Mouse (Mus musculus): ENCODE data around the gene Dusp14. TPM values are rescaled to one million over a fixed set of nuclear protein-coding genes. Genes with fewer than 3 reads are reported as not detected.

Dusp14 gene
- 22.9 and 28.1 TPM in 2 replicates for polyA plus RNA-seq (2015; fragmentation: Nextera tagmentation; extraction: Ambion mirVana)

- H3K9ac ChIP-seq, result peak within 1 kb of the TSS; percentile 69
- H3K4me1 ChIP-seq, result peaks cover 43% of the 10 kb centered on the region
- no peaks in the 10 kb centered on the region for H3K36me3 ChIP-seq
- H3K27me3 ChIP-seq, result peaks cover 10% of the 10 kb centered on the region
- no peak for ATAC-seq (ENCODE audit: insufficient number of reproducible peaks, low FRiP score, low TSS enrichment, low read depth)
- H3K4me3 ChIP-seq, result peak within 1 kb of the TSS; percentile 67
- H3K27ac ChIP-seq, result peak within 1 kb of the TSS; percentile 67
- WGBS, result 18% methylated on average over 11 of the region's 11 CpGs
- H3K4me2 ChIP-seq, result peak within 1 kb of the TSS; percentile 80
- no peaks in the 10 kb centered on the region for H3K9me3 ChIP-seq
These were observed at the start of gene Dusp14 for GRCm38 (mm10) chr11:84069034-84069370. Gene Dusp14, minus strand, starts transcription at chr11:84069261.

DNA sequence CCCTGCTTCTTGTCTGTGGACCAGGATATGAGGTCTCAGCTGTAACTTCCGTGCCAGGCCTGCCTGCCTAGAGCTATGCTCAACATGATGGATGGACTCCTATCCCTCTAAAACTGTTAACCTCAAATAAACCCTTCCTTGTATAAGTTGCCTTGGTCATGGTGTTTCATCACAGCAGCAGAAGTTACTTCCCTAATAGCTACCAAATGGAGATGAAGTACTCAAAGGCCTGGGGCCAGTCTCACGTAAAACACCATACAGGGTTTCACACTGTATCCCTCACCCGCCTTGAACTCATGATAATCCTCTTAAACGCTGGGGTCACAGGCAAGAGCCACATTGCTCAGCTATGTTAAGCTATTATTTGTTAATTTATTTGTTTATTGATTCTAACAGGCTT, 48.4 kb upstream of the Dusp14 start:
- no peaks in the 10 kb centered on the region for H3K4me1 ChIP-seq
- no peak overlapping the region for H3K4me3 ChIP-seq
- no peak overlapping the region for H3K4me2 ChIP-seq
- H3K9me3 ChIP-seq, result no peaks in the 10 kb centered on the region
- H3K27ac ChIP-seq, result no peak overlapping the region
- H3K9ac ChIP-seq, result no peak overlapping the region
- ATAC-seq (ENCODE audit: insufficient number of reproducible peaks, low FRiP score, low TSS enrichment, low read depth), result no peak
- H3K36me3 ChIP-seq, result peaks cover 77% of the 10 kb centered on the region
- WGBS, result 70% methylated on average over 4 of the region's 4 CpGs
- H3K27me3 ChIP-seq, result no peaks in the 10 kb centered on the region

DNA sequence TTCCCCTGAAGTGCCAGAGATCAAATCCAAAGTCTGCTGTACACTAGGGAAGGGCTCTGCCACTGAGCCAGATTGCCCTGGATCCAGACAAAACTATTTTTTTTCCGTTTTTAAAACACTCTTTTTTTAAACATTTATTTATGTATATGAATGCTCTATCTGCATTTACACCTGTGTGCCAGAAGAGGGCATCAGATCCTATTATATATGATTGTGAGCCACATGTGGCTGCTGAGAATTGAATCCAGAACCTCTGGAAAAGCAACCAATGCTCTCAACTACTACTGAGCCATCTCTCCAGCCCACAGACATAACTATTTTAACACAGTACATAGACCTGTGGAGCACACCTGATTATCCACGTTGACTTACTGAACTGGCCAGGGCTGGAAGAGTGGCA, 47.2 kb upstream of the Dusp14 start:
- Histone ChIP-seq H3K9ac (no peak overlapping the region), H3K27me3 (no peaks in the 10 kb centered on the region)
- WGBS, result 73% methylated on average over 2 of the region's 2 CpGs

DNA sequence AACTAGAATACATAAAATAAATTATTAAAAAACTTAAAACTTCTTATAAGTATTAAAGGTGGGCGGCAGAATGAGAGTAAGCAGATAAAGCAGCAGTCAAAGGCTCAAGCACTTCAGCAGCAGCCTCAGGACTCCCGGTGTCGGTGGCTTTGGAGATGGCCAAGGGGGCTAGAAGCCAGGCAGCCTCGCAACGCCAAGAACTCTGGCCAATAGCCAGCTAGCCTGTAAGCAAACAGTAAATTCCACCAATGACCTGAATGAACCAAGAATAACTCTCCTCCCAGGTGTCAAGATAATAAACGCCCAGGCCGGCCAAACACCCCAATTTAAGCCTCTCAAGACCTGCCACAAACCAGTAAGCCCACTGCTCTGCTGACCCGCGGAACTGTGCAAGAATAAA, 46.6 kb upstream of the Dusp14 start:
- 73% methylated on average over 9 of the region's 9 CpGs for WGBS
- peaks cover 67% of the 10 kb centered on the region for H3K36me3 ChIP-seq

More for the DNA sequence above, 47.2 kb upstream of the Dusp14 start:
- H3K9me3 ChIP-seq, result no peaks in the 10 kb centered on the region
- peaks cover 69% of the 10 kb centered on the region for H3K36me3 ChIP-seq
- ATAC-seq (ENCODE audit: insufficient number of reproducible peaks, low FRiP score, low TSS enrichment, low read depth), result no peak
- no peak overlapping the region for H3K4me3 ChIP-seq
- H3K27ac ChIP-seq, result no peak overlapping the region
- no peaks in the 10 kb centered on the region for H3K4me1 ChIP-seq
- no peak overlapping the region for H3K4me2 ChIP-seq

DNA sequence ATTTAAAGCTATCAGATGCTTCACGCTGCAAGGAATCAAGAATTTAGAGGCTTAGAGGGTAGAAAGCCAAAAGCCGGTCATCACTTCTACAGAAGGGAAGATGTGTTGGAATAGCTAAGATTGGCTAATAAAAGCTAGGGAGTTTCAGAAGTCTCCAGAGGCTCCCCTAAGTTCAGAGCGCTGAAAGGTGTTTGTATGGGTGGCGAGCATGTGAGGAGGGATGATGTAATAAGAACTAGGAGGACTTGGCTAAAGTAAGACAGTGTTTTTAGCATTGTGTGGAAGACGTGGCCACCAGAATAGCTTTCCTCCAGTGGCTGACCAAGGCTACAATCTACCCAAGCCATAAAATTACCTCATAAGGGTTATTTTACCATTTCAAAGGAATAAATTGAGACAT, 44.6 kb upstream of the Dusp14 start:
- H3K9ac ChIP-seq, result no peak overlapping the region
- H3K4me1 ChIP-seq, result no peaks in the 10 kb centered on the region
- WGBS, result 82% methylated on average over 5 of the region's 5 CpGs
- no peak overlapping the region for H3K4me2 ChIP-seq
- no peak overlapping the region for H3K4me3 ChIP-seq
- no peak for ATAC-seq (ENCODE audit: insufficient number of reproducible peaks, low FRiP score, low TSS enrichment, low read depth)
- no peak overlapping the region for H3K27ac ChIP-seq
- no peaks in the 10 kb centered on the region for H3K9me3 ChIP-seq
- peaks cover 60% of the 10 kb centered on the region for H3K36me3 ChIP-seq
- H3K27me3 ChIP-seq, result no peaks in the 10 kb centered on the region

More for the DNA sequence above, 46.6 kb upstream of the Dusp14 start:
- no peak for ATAC-seq (ENCODE audit: insufficient number of reproducible peaks, low FRiP score, low TSS enrichment, low read depth)
- H3K4me3 ChIP-seq, result no peak overlapping the region
- no peaks in the 10 kb centered on the region for H3K4me1 ChIP-seq
- no peak overlapping the region for H3K9ac ChIP-seq
- H3K4me2 ChIP-seq, result no peak overlapping the region
- H3K27me3 ChIP-seq, result no peaks in the 10 kb centered on the region
- no peaks in the 10 kb centered on the region for H3K9me3 ChIP-seq
- H3K27ac ChIP-seq, result no peak overlapping the region

- no peak overlapping the region for H3K4me2 ChIP-seq
- H3K9me3 ChIP-seq, result no peaks in the 10 kb centered on the region
- H3K4me3 ChIP-seq, result no peak overlapping the region
- no peaks in the 10 kb centered on the region for H3K4me1 ChIP-seq
- H3K36me3 ChIP-seq, result peaks cover 81% of the 10 kb centered on the region
- 51% methylated on average over 2 of the region's 2 CpGs for WGBS
- no peak for ATAC-seq (ENCODE audit: insufficient number of reproducible peaks, low FRiP score, low TSS enrichment, low read depth)
- H3K27me3 ChIP-seq, result no peaks in the 10 kb centered on the region
- H3K9ac ChIP-seq, result no peak overlapping the region
- H3K27ac ChIP-seq, result no peak overlapping the region
These were observed 38.1 kb upstream of the Dusp14 start for GRCm38 (mm10) chr11:84107137-84107536.

DNA sequence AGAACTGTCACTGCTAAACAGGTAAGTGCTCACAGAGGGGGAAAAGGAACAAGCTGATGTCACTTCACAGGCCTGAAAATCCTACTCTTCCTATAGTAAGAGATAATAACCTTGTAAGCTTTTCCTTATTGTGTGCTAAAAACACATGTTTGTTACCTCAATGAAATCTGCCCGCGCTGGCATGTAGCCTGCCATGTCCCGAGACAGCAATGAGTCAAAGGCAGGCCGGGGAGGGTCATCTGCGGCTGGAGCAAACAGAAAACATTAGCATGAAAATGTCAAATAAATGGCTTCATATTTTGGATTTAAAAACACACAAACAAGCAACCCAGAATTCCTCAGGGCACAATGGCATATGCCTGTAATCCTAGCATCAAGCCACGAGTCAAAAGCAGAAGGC, 35.0 kb upstream of the Dusp14 start:
- 91% methylated on average over 6 of the region's 6 CpGs for WGBS
- 0 out of 2 replicates have a peak, but pooled peaks cover 3% of the 10 kb centered on the region for H3K4me1 ChIP-seq
- no peak overlapping the region for H3K27ac ChIP-seq
- H3K36me3 ChIP-seq, result peaks cover 80% of the 10 kb centered on the region
- no peaks in the 10 kb centered on the region for H3K9me3 ChIP-seq
- no peak overlapping the region for H3K4me3 ChIP-seq
- ATAC-seq (ENCODE audit: insufficient number of reproducible peaks, low FRiP score, low TSS enrichment, low read depth), result no peak
- H3K27me3 ChIP-seq, result no peaks in the 10 kb centered on the region
- H3K9ac ChIP-seq, result no peak overlapping the region
- no peak overlapping the region for H3K4me2 ChIP-seq

- H3K27me3 ChIP-seq, result no peaks in the 10 kb centered on the region
- H3K4me1 ChIP-seq, result 0 out of 2 replicates have a peak, but pooled peaks cover 3% of the 10 kb centered on the region
- ATAC-seq (ENCODE audit: insufficient number of reproducible peaks, low FRiP score, low TSS enrichment, low read depth), result no peak
These were observed 32.1 kb upstream of the Dusp14 start for GRCm38 (mm10) chr11:84101182-84101581.

DNA sequence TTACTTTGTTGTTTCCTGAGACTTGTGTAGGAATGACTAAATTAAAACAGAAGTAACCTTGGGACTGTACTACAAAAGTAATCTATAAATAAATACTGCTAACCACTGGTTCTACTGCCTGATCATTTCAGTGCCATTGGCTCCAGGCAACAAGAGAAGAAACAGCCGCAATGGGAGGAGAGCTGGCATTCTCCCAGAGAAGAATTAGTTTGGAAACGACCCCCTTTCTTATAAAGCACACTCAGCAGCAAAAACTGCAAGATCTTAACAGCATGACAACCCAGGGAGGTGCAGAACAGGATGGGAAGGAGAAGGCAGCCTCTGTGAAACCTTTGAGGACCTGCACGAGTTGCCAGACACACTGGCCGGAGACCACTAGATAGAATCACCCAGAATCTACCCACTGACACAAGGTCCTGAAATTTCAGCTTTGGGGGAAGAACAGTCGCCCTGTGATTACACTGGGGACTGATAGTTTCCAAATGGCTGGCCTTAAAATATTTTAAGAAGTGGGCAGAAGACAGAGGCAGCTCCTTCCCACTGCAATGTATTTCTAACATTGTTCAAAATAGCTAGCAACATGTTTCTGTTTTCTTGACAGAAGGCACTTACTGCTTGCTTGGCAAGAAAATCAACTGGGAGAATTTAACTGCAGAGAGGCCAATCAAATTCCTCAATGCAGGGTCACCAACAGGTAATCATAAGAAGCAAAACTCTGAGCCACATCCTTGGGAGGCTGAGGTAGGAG, 28.4 kb upstream of the Dusp14 start:
- no peak overlapping the region for H3K9ac ChIP-seq
- 62% methylated on average over 5 of the region's 5 CpGs for WGBS
- no peak overlapping the region for H3K4me2 ChIP-seq
- ATAC-seq (ENCODE audit: insufficient number of reproducible peaks, low FRiP score, low TSS enrichment, low read depth), result no peak
- no peak overlapping the region for H3K27ac ChIP-seq
- no peak overlapping the region for H3K4me3 ChIP-seq
- H3K27me3 ChIP-seq, result no peaks in the 10 kb centered on the region
- no peaks in the 10 kb centered on the region for H3K9me3 ChIP-seq
- H3K4me1 ChIP-seq, result 0 out of 2 replicates have a peak, but pooled peaks cover 3% of the 10 kb centered on the region
- peaks cover 50% of the 10 kb centered on the region for H3K36me3 ChIP-seq

More at GRCm38 (mm10) chr11:84101182-84101581, 32.1 kb upstream of the Dusp14 start:
- H3K27ac ChIP-seq, result peak overlapping the region; percentile 50
- H3K4me2 ChIP-seq, result no peak overlapping the region
- no peak overlapping the region for H3K4me3 ChIP-seq
- H3K36me3 ChIP-seq, result peaks cover 70% of the 10 kb centered on the region
- no peaks in the 10 kb centered on the region for H3K9me3 ChIP-seq
- no peak overlapping the region for H3K9ac ChIP-seq

GRCm38 (mm10) chr11:84095084-84095483, 26.0 kb upstream of the Dusp14 start:
- 84% methylated on average over 4 of the region's 4 CpGs for WGBS
- Histone ChIP-seq H3K4me1 (no peaks in the 10 kb centered on the region), H3K27me3 (no peaks in the 10 kb centered on the region), H3K9me3 (no peaks in the 10 kb centered on the region), H3K4me2 (no peak overlapping the region), H3K9ac (no peak overlapping the region), H3K4me3 (no peak overlapping the region), H3K27ac (no peak overlapping the region), H3K36me3 (peaks cover 47% of the 10 kb centered on the region)
- no peak for ATAC-seq (ENCODE audit: insufficient number of reproducible peaks, low FRiP score, low TSS enrichment, low read depth)

- Histone ChIP-seq H3K9ac (no peak overlapping the region), H3K27me3 (no peaks in the 10 kb centered on the region), H3K4me2 (no peak overlapping the region), H3K36me3 (peaks cover 56% of the 10 kb centered on the region), H3K9me3 (no peaks in the 10 kb centered on the region), H3K4me3 (no peak overlapping the region), H3K27ac (no peak overlapping the region), H3K4me1 (no peaks in the 10 kb centered on the region)
- WGBS, result 88% methylated on average over 8 of the region's 8 CpGs
- no peak for ATAC-seq (ENCODE audit: insufficient number of reproducible peaks, low FRiP score, low TSS enrichment, low read depth)
These were observed 21.5 kb upstream of the Dusp14 start for GRCm38 (mm10) chr11:84090572-84090971.

GRCm38 (mm10) chr11:84081901-84082300, 12.8 kb upstream of the Dusp14 start:
- Histone ChIP-seq H3K4me2 (no peak overlapping the region), H3K9ac (no peak overlapping the region), H3K9me3 (no peaks in the 10 kb centered on the region), H3K27ac (no peak overlapping the region), H3K4me1 (peaks cover 6% of the 10 kb centered on the region), H3K36me3 (peaks cover 50% of the 10 kb centered on the region), H3K27me3 (no peaks in the 10 kb centered on the region), H3K4me3 (no peak overlapping the region)
- no peak for ATAC-seq (ENCODE audit: insufficient number of reproducible peaks, low FRiP score, low TSS enrichment, low read depth)
- WGBS, result 92% methylated on average over 5 of the region's 5 CpGs

Data from limb, embryonic 15.5 days (tissue).